Mouse (Mus musculus) CH12.LX (cell line): ENCODE results near the gene Slc16a9.

ENCODE experiments used
- BHLHE40 ChIP-seq: IDR thresholded peaks from 2 replicates; pipeline ENCODE4 v1.6.1; 2011; ENCODE audit warnings: mild to moderate bottlenecking, low read depth, low read length, improper control_type of control experiment
- CTCF ChIP-seq, 2 experiments: IDR thresholded peaks in 1 of 2; conservative IDR thresholded peaks in 1 of 2; 2 replicates each; pipeline ENCODE4 v1.5.1; 2011 to 2012; ENCODE audit warnings: low read depth in 2 of 2, low read length in 2 of 2, improper control_type of control experiment in 1 of 2, inconsistent platforms in 1 of 2, mild to moderate bottlenecking in 1 of 2, moderate library complexity in 1 of 2
- E2F4 ChIP-seq: IDR thresholded peaks from 2 replicates; pipeline ENCODE4 v1.6.1; 2011; ENCODE audit warnings: low read depth, low read length, improper control_type of control experiment; ENCODE audit not compliant: insufficient replicate concordance
- ELF1 ChIP-seq: IDR thresholded peaks from 2 replicates; pipeline ENCODE4 v1.6.1; 2014; ENCODE audit warnings: low read depth, mild to moderate bottlenecking, inconsistent platforms, low read length, improper control_type of control experiment
- EP300 ChIP-seq: IDR thresholded peaks from 2 replicates; pipeline ENCODE4 v1.6.1; 2011; ENCODE audit warnings: low read length, improper control_type of control experiment
- MAZ ChIP-seq: IDR thresholded peaks from 2 replicates; pipeline ENCODE4 v1.6.1; 2012; ENCODE audit warnings: low read depth, mild to moderate bottlenecking, inconsistent platforms, low read length, improper control_type of control experiment, moderate library complexity
- NELFE ChIP-seq: IDR thresholded peaks from 2 replicates; pipeline ENCODE4 v1.6.1; 2011; ENCODE audit warnings: low read depth, low read length, improper control_type of control experiment
- NRF1 ChIP-seq: IDR thresholded peaks from 2 replicates; pipeline ENCODE4 v1.6.1; 2014; ENCODE audit warnings: low read depth, mild to moderate bottlenecking, inconsistent platforms, low read length, improper control_type of control experiment, moderate library complexity
- POLR2A ChIP-seq: IDR thresholded peaks from 2 replicates; pipeline ENCODE4 v1.6.1; 2011; ENCODE audit warnings: low read depth, mild to moderate bottlenecking, improper control_type of control experiment, low read length
- UBTF ChIP-seq: IDR thresholded peaks from 2 replicates; pipeline ENCODE4 v1.6.1; 2012; ENCODE audit warnings: low read depth, mild to moderate bottlenecking, inconsistent platforms, low read length, improper control_type of control experiment, moderate library complexity
- USF1 ChIP-seq: IDR thresholded peaks from 2 replicates; pipeline ENCODE4 v1.6.1; 2014; ENCODE audit warnings: low read depth, mild to moderate bottlenecking, inconsistent platforms, low read length, improper control_type of control experiment

DNA sequence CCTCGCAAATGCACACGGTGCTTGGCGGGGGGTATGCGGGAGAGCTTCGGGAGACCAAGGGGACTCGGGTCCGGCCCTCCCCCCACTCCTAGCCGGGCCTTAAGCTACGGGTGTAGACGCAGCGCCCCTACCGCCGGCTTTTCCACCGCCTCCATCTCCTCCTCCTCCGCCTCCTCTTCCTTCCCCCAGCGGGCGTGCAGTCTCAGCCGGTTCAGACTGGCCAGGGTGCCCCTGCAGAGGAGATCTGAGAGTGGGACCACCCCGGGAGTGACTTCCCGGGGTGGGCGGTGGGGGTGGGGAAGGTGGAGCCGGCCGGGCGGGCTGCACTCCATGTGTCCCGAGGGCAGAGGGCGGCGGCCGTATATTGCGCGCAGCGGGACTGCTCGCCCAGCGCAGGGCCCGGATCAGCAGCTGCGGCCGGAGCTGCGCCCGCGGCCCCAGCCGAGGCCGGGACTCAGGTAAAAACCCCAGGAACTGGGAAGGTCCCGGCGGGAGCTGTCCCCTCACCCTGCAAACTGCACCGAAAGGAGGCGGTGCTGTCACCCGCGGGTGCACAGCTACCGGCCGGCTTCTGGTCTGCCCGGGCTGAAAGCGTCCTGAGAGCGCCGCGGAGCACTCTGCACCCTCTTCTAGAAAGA lies at the start of gene Slc16a9:
- TF ChIP-seq MAZ (no peak), POLR2A (no peak), EP300 (no peak), NELFE (no peak), CTCF (conservative IDR thresholded peaks at IDR 0.05 in 1 of 2, IDR thresholded peaks at IDR 0.05 in 1 of 2; ENCODE audit: low read depth in 2 of 2, low read length in 2 of 2) (no peak), BHLHE40 (no peak), UBTF (no peak), NRF1 (no peak), ELF1 (no peak), E2F4 (no peak), USF1 (no peak)
